Mouse (Mus musculus): ENCODE measurements around the gene Slitrk3. TPM values are rescaled to one million over a fixed set of nuclear protein-coding genes. Genes with fewer than 3 reads are reported as not detected.

Gene Slitrk3
- not detected for polyA plus RNA-seq (2015; fragmentation: Illumina TruSeq; extraction: RNeasy Lipid Tissue Mini Kit (QIAGEN cat#74804); ENCODE audit: insufficient read depth, low replicate concordance)

GRCm38 (mm10) chr3:73057197-73057811 lies at the start of gene Slitrk3:
Slitrk3 (minus strand) TSS chr3:73057803.

Other genes starting within 250 kb of the Slitrk3 start
- gene Sis, start 89.9 kb downstream of the Slitrk3 start, polyA plus RNA-seq (2015; fragmentation: Illumina TruSeq; extraction: RNeasy Lipid Tissue Mini Kit (QIAGEN cat#74804); ENCODE audit: insufficient read depth, low replicate concordance): not detected